21 mouse cellular contexts compared by ENCODE assay signal in genomic region chr11:52558782-52559181, GRCm38 (mm10).
DNase-seq lines count a peak whose midpoint lies in the region; ATAC-seq lines count a peak whose summit lies in the region.
"Had no signal": no experiment of that assay in that cellular context is flagged by ENCODE, and none has a peak within 500 bp of the region (broad histone marks: within the 10 kb centered on the region; RNA-seq: fewer than 3 reads in every experiment).

No protein-coding gene starts in this region.

- H3K9me3 ChIP-seq in kidney, embryonic 15.5 days (replicated peaks) = no peaks in the 10 kb centered on the region
- H3K9me3 ChIP-seq: embryonic facial prominence, embryonic 12.5 days; embryonic facial prominence, embryonic 15.5 days; hindbrain, embryonic 12.5 days; hindbrain, embryonic 15.5 days had no signal

- DNase-seq in adrenal gland, adult (ENCODE audit: inconsistent age in 2 of 2, low spot score in 1 of 2) = peak; percentile 58 to 85
- no peak for DNase-seq in adrenal gland, postnatal 25 days
- DNase-seq in adrenal gland, postnatal 36 days = peak; percentile 32 to 45
- no peak for DNase-seq in adrenal gland, adult 18-20 months (ENCODE audit: low spot score in 2 of 2)
- no peak for DNase-seq in kidney, adult 9 months
- DNase-seq: cerebellum, adult 11 months; cerebellum, adult 2 months; cerebellum, adult 9-11 months; cerebellum, postnatal 25 days; forebrain, postnatal 0 days; gastrocnemius, adult 2 months; gastrocnemius, postnatal 14 days; heart, adult 11 months had no signal

- 32% methylated on average over 5 of the region's 5 CpGs for WGBS in kidney, embryonic 15.5 days

- no peak overlapping the region for H3K4me2 ChIP-seq in kidney, embryonic 15.5 days
- H3K4me2 ChIP-seq: embryonic facial prominence, embryonic 12.5 days; embryonic facial prominence, embryonic 15.5 days; heart, embryonic 11.5 days; hindbrain, embryonic 12.5 days; hindbrain, embryonic 15.5 days had no signal

- H3K9ac ChIP-seq in kidney, embryonic 15.5 days = no peak overlapping the region
- H3K9ac ChIP-seq: embryonic facial prominence, embryonic 12.5 days; embryonic facial prominence, embryonic 15.5 days; forebrain, postnatal 0 days; hindbrain, embryonic 12.5 days; hindbrain, embryonic 15.5 days had no signal

- no peak overlapping the region for H3K4me3 ChIP-seq in kidney, embryonic 15.5 days (replicated peaks)
- H3K4me3 ChIP-seq: embryonic facial prominence, embryonic 12.5 days; embryonic facial prominence, embryonic 15.5 days; gastrocnemius, adult 2 months; hindbrain, embryonic 12.5 days; hindbrain, embryonic 15.5 days had no signal

- peaks cover 13% of the 10 kb centered on the region for H3K4me1 ChIP-seq in kidney, embryonic 15.5 days
- H3K4me1 ChIP-seq: hindbrain, embryonic 12.5 days; hindbrain, embryonic 15.5 days had no signal

- no peak overlapping the region for H3K27ac ChIP-seq in kidney, embryonic 15.5 days
- H3K27ac ChIP-seq: embryonic facial prominence, embryonic 12.5 days; embryonic facial prominence, embryonic 15.5 days; gastrocnemius, adult 2 months; hindbrain, embryonic 12.5 days; hindbrain, embryonic 15.5 days had no signal

- peak; percentile 67 for ATAC-seq in kidney, embryonic 15.5 days (replicated peaks; ENCODE audit: low FRiP score)
- ATAC-seq: activated CD4-positive, CD25-positive, alpha-beta regulatory T cell, adult 4 months; forebrain, embryonic 14.5 days; forebrain, postnatal 0 days had no signal

- no peaks in the 10 kb centered on the region for H3K27me3 ChIP-seq in kidney, embryonic 15.5 days
- H3K27me3 ChIP-seq: embryonic facial prominence, embryonic 12.5 days; embryonic facial prominence, embryonic 15.5 days; hindbrain, embryonic 12.5 days; hindbrain, embryonic 15.5 days had no signal

- no peaks in the 10 kb centered on the region for H3K36me3 ChIP-seq in kidney, embryonic 15.5 days
- H3K36me3 ChIP-seq: embryonic facial prominence, embryonic 12.5 days; embryonic facial prominence, embryonic 15.5 days; hindbrain, embryonic 12.5 days; hindbrain, embryonic 15.5 days had no signal

Comparison
In these comparisons a context has a peak if more than half of its experiments do, and no peak if none do; other contexts are left out.
1. DNase-seq: peak in adrenal gland, adult (2 of 2) and adrenal gland, postnatal 36 days (2 of 2); none in adrenal gland, postnatal 25 days (single experiment), adrenal gland, adult 18-20 months (0 of 2) and kidney, adult 9 months (single experiment).